ENCODE assay signal across 1 mouse cellular context in the genomic region with DNA sequence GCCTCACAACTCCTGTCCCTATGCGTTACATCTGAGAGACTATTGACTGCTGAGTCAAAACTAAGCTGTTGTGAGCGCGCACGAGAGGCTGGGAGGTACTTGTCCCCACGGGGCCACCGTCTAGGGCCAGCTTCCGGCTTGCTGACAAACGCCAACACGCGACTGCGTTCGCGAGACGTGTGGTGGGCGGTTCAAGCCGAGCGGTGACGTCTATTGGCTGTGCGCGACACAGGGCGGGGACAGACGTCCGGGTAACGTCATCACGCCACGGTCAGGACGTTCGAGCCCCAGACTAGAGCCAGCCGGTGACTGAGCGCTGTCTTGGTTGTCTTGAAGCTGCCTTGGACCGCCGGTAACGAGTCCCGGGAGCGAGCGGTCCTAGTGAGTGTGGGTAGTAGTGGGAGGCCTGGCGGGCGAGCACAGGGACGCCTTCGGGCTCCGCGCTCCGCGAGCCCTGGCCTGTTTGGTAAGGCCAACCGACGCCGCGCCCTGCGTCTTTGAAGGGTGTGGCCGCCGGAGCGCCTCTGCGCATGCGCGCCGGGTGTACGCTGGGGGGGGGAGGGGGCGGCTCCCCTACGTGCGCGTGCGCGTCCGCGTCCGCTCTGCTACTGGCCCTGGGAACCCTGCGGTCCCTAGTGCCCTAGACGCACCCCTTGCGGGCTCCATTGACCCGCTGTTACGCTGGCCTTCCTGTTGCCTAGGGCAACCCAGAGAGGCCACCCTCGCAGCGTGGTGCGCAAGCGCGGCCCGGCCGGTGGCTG.
TF ChIP-seq lines count a peak whose summit lies in the region.

A gene (plus strand): TSS at position 269 of the 761 bp plus-strand sequence.

TF ChIP-seq in CH12.LX, 34 proteins besides CTCF, POLR2A, EP300 and RAD21 (continued from another document):
- TF ChIP-seq MAZ (IDR thresholded peaks at IDR 0.05; ENCODE audit: low read depth, low read length) = peak; percentile 61
- TF ChIP-seq MAFK (IDR thresholded peaks at IDR 0.05; ENCODE audit: insufficient replicate concordance, low read length) = peak; percentile 69; the same call in 1 of the 2 replicates
- peak; percentile 92 for TF ChIP-seq POLR2AphosphoS2 (IDR thresholded peaks at IDR 0.05; ENCODE audit: low read depth, low read length)
- TF ChIP-seq ZNF384 (IDR thresholded peaks at IDR 0.05; ENCODE audit: low read depth, low read length) = peak; percentile 18; the same call in 1 of the 2 replicates
- no peak for TF ChIP-seq E2F4 (IDR thresholded peaks at IDR 0.05; ENCODE audit: insufficient replicate concordance, low read depth, low read length)
- TF ChIP-seq HCFC1 (IDR thresholded peaks at IDR 0.05; ENCODE audit: low read depth, low read length) = peak; percentile 90
- TF ChIP-seq NELFE (IDR thresholded peaks at IDR 0.05; ENCODE audit: low read depth, low read length) = peak; percentile 93
- peak; percentile 89 for TF ChIP-seq MAX (IDR thresholded peaks at IDR 0.05; ENCODE audit: low read length)
- peak; percentile 100 for TF ChIP-seq ELF1 (IDR thresholded peaks at IDR 0.05; ENCODE audit: low read depth, low read length)
- TF ChIP-seq BHLHE40 (IDR thresholded peaks at IDR 0.05; ENCODE audit: low read depth, low read length) = peak; percentile 97
- 0 out of 2 replicates have a peak, but pooled peaks have one; percentile 36 for TF ChIP-seq TBP (conservative IDR thresholded peaks at IDR 0.05; ENCODE audit: low read depth, low read length)
- peak; percentile 84 for TF ChIP-seq MYC (IDR thresholded peaks at IDR 0.05; ENCODE audit: low read depth, low read length)
- peak; percentile 95 for TF ChIP-seq SIN3A (IDR thresholded peaks at IDR 0.05; ENCODE audit: low read length)
- TF ChIP-seq CHD1 (IDR thresholded peaks at IDR 0.05; ENCODE audit: low read depth, low read length) = no peak
- TF ChIP-seq USF1 (IDR thresholded peaks at IDR 0.05; ENCODE audit: low read depth, low read length) = 0 out of 2 replicates have a peak, but pooled peaks have one; percentile 17
- no peak for TF ChIP-seq ZC3H11A (IDR thresholded peaks at IDR 0.05; ENCODE audit: low read depth, low read length)
- no peak for TF ChIP-seq RCOR1 (conservative IDR thresholded peaks at IDR 0.05; ENCODE audit: low read depth, low read length)
- TF ChIP-seq USF2 (conservative IDR thresholded peaks at IDR 0.05; ENCODE audit: low read depth, low read length) = no peak
- peak; percentile 87; the same call in 1 of the 2 replicates for TF ChIP-seq KAT2A (IDR thresholded peaks at IDR 0.05; ENCODE audit: insufficient replicate concordance, low read length)
- peak; percentile 82 for TF ChIP-seq TCF12 (IDR thresholded peaks at IDR 0.05; ENCODE audit: low read depth, low read length)
